Mouse (Mus musculus): ENCODE results near the gene Pglyrp4.

Gene Pglyrp4

GRCm38 (mm10) chr3:90726606-90727005 lies at the start of gene Pglyrp4:
Gene Pglyrp4 (plus strand): TSS chr3:90726906.
- 87% methylated on average over 3 of the region's 3 CpGs for WGBS

GRCm38 (mm10) chr3:90678656-90679055 lies 48.0 kb upstream of the Pglyrp4 start:
- WGBS, result 63% methylated on average over 3 of the region's 3 CpGs

GRCm38 (mm10) chr3:90683929-90684328 lies 42.8 kb upstream of the Pglyrp4 start:
- WGBS, result 87% methylated on average over 3 of the region's 3 CpGs

GRCm38 (mm10) chr3:90686835-90687234 lies 39.9 kb upstream of the Pglyrp4 start:
- WGBS, result 85% methylated on average over 2 of the region's 2 CpGs

GRCm38 (mm10) chr3:90693496-90693895 lies 33.2 kb upstream of the Pglyrp4 start:
- WGBS, result 82% methylated on average over 2 of the region's 2 CpGs

- WGBS, result 70% methylated on average over 3 of the region's 3 CpGs
Observed at GRCm38 (mm10) chr3:90695613-90696012, 31.1 kb upstream of the Pglyrp4 start, which contains the start of gene S100a9. Gene S100a9 (minus strand): TSS chr3:90695721.

- 90% methylated on average over 2 of the region's 2 CpGs for whole genome bisulfite sequencing
Observed at GRCm38 (mm10) chr3:90702244-90702643, 24.5 kb upstream of the Pglyrp4 start.

GRCm38 (mm10) chr3:90708523-90709202 lies 18.0 kb upstream of the Pglyrp4 start:
- WGBS, result 15% methylated on average over 4 of the region's 4 CpGs

GRCm38 (mm10) chr3:90709591-90710460 lies 16.9 kb upstream of the Pglyrp4 start:
- 46% methylated on average over 12 of the region's 12 CpGs for WGBS

- WGBS, result 71% methylated on average over 1 of the region's 1 CpGs
Observed at GRCm38 (mm10) chr3:90749658-90750057, 23.0 kb downstream of the Pglyrp4 start.

- WGBS, result 79% methylated on average over 1 of the region's 1 CpGs
Observed at GRCm38 (mm10) chr3:90777776-90778175, 51.1 kb downstream of the Pglyrp4 start, which contains the start of gene Gm5849. Gene Gm5849 (minus strand): TSS chr3:90777876.
